Mouse (Mus musculus): ENCODE results near the gene Spop.
A peak's percentile ranks its signal among the peaks of the same experiment; 100 is the strongest.
"Not testable (repeated sequence)": the region's sequence is repeated elsewhere in the genome, so short reads cannot be mapped to it uniquely, and the experiment has no call there.

Gene Spop

DNA sequence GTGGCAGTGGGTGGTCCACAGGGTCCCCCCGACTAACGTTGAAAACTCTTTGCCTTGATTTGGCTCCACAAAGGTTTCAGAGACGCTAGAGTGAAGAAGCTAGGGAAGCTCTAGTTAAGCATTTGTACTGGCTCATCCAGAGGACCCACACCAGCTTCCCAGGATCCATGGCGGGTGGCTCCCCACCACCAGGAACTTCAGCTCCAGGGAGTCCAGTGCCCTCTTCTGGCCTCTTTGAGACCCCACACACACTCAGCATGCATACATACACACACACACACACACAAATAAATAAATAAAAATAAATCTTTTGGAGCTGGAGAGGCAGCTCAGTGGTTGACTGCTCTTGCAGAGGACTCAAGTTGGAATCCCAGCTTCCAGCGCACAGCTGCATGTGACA is 84.0 kb downstream of the Spop start:
- DNase-seq (ENCODE audit: low spot score), result no peak

DNA sequence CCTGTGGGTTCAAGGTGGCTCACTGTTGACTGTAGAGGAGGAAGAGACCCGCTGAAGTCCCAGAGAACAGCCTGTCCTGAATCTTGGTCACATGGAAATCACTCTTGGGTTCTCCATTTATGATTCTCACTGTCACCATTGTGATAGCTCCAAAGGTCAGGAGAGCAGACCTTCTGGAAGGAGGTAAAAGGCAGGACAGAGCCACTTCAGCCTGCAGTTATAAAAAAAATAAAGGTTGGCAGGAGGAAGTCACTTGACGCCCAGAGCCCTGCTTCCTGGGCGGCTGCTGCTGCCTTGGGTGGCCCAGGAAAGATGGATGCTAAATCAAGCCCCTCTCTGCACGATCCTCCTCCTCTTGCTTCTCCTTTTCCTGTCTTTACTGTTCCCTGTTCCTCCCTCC is 86.5 kb downstream of the Spop start:
- no peak for DNase-seq (ENCODE audit: low spot score)

DNA sequence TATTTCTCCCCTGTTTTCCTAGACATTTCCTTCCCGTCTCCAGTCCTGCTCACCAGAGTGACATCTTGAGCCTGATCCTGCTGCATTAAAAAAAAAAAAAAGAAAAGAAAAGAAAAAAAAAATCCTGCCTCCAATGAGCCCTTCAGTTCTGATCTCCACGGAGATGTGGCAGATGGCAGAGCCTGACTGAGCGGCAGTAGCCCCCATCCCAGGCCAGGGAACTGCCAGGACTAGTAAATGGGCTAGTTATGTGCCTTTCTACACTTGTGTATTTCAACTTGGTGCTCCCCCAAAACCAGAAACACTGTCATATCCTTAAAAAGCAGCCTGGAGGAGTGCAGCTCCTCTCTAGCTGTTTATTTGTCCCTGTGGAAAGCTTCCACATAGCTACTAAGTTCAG is 87.0 kb downstream of the Spop start:
- no peak for DNase-seq (ENCODE audit: low spot score)

GRCm38 (mm10) chr11:95501826-95502225 is 87.9 kb downstream of the Spop start:
- DNase-seq (ENCODE audit: low spot score), result not testable (repeated sequence)

GRCm38 (mm10) chr11:95503581-95504180 is 89.8 kb downstream of the Spop start:
- no peak for DNase-seq (ENCODE audit: low spot score)

DNA sequence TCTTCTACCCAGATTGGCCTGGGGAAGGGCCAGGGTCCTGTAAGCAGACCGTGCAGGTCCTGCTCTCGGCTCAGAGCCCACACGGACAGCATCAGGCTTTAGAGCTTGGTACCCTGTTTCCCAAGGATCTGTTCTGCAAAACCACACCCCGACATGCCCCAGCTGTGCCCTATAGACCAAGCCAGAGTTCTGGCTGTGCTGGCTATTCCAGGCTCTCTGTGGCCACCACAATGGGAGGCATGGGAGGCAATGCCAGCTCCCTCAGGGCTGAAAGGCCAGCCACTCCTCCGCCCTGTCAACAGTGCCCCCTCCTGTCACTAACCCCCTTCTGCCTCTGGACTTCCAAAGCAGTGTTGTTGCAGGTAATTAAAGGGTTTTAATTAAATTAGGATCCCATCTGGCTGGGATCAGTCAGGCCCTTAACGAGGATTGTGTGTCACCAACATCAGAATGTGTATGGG is 90.4 kb downstream of the Spop start:
- DNase-seq (ENCODE audit: low spot score), result no peak

- DNase-seq (ENCODE audit: low spot score), result peak; percentile 11
These were observed 93.3 kb downstream of the Spop start for GRCm38 (mm10) chr11:95507041-95507716.

GRCm38 (mm10) chr11:95507785-95508184 is 93.9 kb downstream of the Spop start:
- no peak for DNase-seq (ENCODE audit: low spot score)

DNA sequence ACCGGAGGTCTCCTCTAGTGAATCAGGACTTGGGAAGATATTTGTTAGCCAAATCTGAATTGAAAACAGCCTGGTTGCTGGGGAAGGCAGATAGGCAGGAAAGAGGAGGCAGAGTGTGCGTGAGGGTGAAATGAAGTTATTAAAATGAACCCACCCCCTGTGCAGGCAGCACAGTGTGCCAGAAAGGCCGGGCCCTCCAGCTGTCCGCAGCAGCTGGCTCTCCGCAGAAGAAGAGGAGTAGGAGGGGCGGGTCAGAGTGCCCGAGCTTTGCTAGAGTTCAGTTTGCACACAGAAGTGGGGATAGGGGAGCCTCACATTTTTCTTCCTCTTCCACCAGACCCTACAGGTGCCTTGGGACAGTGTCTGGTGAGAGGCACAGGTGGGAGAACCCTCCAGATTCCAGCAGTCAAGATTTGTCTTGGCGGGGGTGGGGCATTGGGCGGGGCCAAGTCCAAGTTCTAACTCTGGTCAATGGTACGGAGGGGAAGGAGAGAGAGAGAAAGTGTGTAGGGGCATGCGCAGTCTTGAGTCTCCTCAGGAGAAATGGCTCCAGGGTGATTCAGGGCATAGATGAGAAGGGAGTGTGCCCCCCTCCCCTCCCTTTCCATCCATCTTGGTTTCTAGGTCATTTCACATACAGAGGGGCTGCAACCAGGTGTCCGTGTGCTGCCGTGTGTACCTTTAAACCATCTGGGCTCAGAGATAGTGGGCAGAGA is 94.5 kb downstream of the Spop start:
- no peak for DNase-seq (ENCODE audit: low spot score)

GRCm38 (mm10) chr11:95509126-95509717 is 95.3 kb downstream of the Spop start:
- peak; percentile 14 for DNase-seq (ENCODE audit: low spot score)

- no peak for DNase-seq (ENCODE audit: low spot score)
These were observed 96.8 kb downstream of the Spop start for GRCm38 (mm10) chr11:95510631-95511030.

- no peak for DNase-seq (ENCODE audit: low spot score)
These were observed 98.0 kb downstream of the Spop start for GRCm38 (mm10) chr11:95511919-95512318.

DNA sequence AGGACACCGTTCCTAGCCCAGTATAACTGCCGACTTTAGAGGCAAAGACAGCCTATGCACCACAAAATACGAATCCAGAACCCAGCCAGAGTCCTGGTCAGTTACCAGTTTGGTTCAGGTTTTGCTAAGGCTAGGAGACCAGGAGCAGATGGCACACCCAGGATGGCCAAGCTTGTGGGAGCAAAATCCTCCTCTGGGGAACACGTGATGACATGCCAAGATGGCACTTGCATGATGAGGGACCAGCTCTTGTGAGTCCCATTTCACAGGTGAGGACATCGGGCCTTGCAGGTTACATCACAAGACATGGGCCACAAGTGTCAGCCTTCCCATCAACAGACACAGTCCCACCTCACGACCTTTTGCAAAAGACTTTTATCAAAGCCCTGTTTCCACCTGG is 98.5 kb downstream of the Spop start:
- DNase-seq (ENCODE audit: low spot score), result no peak

DNA sequence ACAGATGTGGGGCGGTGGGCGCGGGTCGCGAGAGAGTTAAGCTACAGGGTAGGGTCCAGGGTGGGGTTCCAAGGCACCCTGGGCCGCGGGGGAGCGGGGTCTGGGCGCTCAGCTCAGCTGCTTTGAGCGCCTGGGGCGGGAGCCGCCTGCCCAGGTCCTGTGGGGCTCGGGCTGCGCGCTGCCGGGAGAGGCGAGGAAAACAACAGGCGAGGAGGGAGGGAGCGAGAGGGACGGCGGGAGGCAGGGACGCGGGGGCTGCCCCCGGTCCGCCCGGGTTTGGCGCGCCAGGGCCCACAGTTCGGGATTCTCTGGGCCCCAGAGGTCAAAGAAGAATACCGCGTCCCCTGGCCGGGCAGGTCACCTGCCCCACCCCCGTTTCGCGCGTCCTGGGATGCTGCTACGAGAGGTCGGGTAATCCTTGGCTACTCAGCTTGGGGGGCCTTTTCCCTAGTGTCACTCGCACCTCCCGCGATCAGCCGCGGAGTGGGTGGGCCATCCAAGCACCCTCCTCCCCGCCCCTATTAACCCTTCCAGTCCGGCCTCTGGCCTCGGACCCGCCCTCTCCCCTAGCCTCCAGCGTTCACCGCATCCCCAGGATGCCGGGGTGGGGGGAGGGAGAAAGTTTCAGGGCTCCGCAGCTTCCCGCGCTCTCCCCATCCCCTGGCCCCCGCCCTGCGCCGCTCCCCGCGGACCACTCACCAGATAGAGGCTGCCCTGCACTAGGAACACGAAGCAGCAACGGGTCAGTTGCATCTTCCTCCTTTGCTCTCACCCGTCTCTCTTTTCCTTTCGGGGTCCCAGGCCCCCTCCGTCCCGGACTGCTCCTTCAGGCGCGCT is 99.8 kb downstream of the Spop start:
- peak; percentile 17 for DNase-seq (ENCODE audit: low spot score)

- peak; percentile 70 for DNase-seq (ENCODE audit: low spot score)
These were observed 100.5 kb downstream of the Spop start, which contains the start of gene Nxph3 for GRCm38 (mm10) chr11:95514298-95514861. Gene Nxph3, minus strand, starts transcription at chr11:95514570.

DNA sequence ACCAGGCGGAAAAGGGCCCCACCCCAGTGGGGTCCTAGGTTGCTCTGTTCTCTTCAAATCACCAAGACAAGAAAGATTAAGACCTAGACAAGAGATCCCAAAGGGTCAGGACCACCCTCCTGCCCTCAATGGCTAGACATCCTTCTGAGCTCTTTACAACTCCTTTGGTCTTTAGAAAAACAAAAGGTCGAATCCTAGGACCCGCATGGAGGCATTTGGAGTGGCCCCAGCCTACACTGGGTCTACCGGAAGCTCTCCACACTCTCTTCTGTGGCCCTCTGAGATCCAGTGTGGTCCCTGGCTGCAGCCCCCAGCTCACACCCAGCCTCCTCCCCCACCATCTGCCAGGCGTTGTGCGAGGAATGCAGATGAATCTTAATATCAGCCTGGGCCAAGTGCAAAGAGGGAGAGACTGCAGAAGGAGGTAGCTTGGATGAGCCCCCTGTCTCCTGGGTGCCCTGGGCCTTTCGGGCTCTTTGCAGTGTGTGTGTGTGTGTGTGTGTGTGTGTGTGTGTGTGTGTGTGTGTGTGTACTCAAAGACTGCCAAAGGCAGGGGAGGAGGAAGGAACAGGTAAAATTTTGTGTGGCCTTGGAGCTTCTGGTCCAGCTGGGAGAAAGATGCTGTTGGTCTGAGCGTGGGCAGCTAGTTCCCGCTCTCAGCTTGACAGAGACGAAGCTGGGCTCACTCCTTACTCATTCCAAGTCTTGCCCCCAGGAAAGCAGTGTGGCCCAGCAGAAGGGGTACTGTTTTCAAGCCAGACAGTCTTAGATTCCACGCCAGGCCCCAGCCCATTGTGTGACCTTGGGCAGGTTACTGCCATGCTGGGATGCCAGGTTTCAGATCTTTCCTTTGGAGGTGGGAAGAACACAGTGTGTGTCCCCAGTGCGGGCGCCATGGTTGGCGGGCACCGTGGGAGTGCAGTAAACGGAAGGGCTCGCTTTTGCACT is 101.8 kb downstream of the Spop start:
- DNase-seq (ENCODE audit: low spot score), result no peak

DNA sequence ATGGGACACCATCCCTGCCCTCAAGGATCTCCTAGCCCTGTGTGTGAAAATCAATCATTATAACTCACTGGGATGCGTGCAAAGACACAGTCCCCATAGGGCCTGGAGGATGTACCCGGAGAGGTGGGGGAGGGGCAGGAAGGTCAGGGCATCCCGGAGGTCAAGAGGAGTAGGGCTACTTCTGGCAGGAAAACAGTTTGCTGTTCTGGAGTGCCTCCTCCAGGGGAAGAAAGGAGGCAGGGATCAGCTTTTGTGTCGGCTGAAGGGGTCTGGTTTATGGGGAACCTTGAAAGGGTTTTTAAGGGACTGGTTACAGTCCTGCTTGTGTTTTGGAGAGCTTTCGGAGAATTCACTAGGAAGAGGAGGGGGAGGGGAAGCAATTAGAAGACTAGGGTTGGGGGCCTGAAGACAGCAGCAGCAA is 102.6 kb downstream of the Spop start:
- no peak for DNase-seq (ENCODE audit: low spot score)

- DNase-seq (ENCODE audit: low spot score), result no peak
These were observed 103.3 kb downstream of the Spop start for GRCm38 (mm10) chr11:95517162-95517561.

DNA sequence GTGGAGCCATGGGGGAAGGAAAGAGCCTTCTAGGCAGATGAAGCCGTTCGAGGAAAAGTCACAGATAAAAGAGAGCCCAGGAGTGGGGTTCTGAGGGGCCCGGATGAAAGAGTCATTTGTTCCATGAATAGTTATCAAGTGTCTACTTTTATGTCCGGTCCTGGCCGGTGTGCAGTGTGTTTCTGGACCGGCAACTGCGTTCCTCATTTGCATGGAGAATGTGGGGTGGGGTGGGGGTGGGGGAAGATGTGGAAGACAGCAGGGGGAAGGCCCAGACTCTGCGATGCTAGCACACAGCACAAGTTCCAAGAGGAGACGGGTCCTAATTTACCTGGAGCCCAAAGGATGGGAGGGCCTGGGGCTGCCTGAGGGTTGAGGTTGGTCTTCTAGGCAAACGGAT is 105.4 kb downstream of the Spop start:
- DNase-seq (ENCODE audit: low spot score), result no peak

DNA sequence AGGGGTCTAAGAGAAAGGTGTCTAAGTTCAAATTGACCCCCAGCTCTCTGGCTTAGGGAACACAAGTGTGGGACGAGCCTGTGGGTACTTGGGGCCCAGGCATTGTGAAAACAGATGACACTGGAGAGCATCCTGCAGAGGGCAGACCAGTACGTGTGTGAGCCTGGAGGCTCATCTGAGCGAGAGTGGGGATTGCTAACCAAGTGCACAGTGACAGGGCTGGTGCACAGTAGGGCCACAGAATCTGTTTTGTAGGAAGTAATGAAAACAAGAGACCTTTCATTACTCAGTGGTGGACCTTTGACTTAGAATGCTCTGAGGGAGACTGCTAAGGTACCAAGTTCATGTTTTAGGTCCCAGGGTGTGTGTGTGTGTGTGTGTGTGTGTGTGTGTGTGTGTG is 106.1 kb downstream of the Spop start:
- DNase-seq (ENCODE audit: low spot score), result no peak

Data from urinary bladder, postnatal 25 days (tissue).